Mouse (Mus musculus) limb, embryonic 11.5 days (tissue): ENCODE results near the gene Gm10974. TPM values are rescaled to one million over a fixed set of nuclear protein-coding genes. Genes with fewer than 3 reads are reported as not detected.

Source experiments
- ATAC-seq: fragments of 200-750 bp; cut with Nextera tagmentation; 2 replicates; pipeline ENCODE4 v1.8.0; 2017; ENCODE audit warnings: low read depth; ENCODE audit not compliant: insufficient number of reproducible peaks, low FRiP score, low TSS enrichment
- DNase-seq: peaks from one replicate; pipeline ENCODE4 v3.0.0-alpha.2; 2015; ENCODE audit warnings: low spot score
- H3K27ac ChIP-seq: fragments of 300-500 bp; sonication (generic); replicated peaks from 2 replicates; pipeline ENCODE4 v1.5.1; 2014; ENCODE audit warnings: low read depth, mild to moderate bottlenecking, low read length
- H3K27me3 ChIP-seq: fragments of 300-500 bp; sonication (generic); 2 replicates; pipeline ENCODE4 v1.6.1; 2014; ENCODE audit warnings: mild to moderate bottlenecking, low read length, mixed read lengths; ENCODE audit not compliant: control insufficient read depth, insufficient read depth
- H3K36me3 ChIP-seq: fragments of 300-500 bp; sonication (generic); 2 replicates; pipeline ENCODE4 v1.6.1; 2014; ENCODE audit warnings: mild to moderate bottlenecking, low read length, moderate library complexity, mixed read lengths; ENCODE audit not compliant: control insufficient read depth, insufficient read depth
- H3K4me1 ChIP-seq: fragments of 300-500 bp; sonication (generic); 2 replicates; pipeline ENCODE4 v1.6.1; 2014; ENCODE audit warnings: low read length, mixed read lengths; ENCODE audit not compliant: control insufficient read depth, insufficient read depth
- H3K4me2 ChIP-seq: fragments of 300-500 bp; sonication (generic); 2 replicates; pipeline ENCODE4 v1.6.1; 2014; ENCODE audit warnings: low read depth, mild to moderate bottlenecking, moderate library complexity; ENCODE audit not compliant: severe bottlenecking
- H3K4me3 ChIP-seq: fragments of 300-500 bp; sonication (generic); 2 replicates; pipeline ENCODE4 v1.5.1; 2014; ENCODE audit warnings: low read depth, low read length
- H3K9ac ChIP-seq: fragments of 300-500 bp; sonication (generic); 2 replicates; pipeline ENCODE4 v1.6.1; 2014; ENCODE audit warnings: mild to moderate bottlenecking, low read length
- H3K9me3 ChIP-seq: fragments of 300-500 bp; sonication (generic); 2 replicates; pipeline ENCODE4 v1.6.1; 2016; ENCODE audit warnings: low read length; ENCODE audit not compliant: control insufficient read depth
- WGBS: fragments of 180-500 bp; shearing (Covaris S2); extraction: QIAGEN DNeasy Blood & Tissue Kit; methylation state at CpG from one replicate; pipeline ENCODE4 v1.1.7; 2014; 5-methylcytosine and 5-hydroxymethylcytosine counted together
- polyA plus RNA-seq: library from polyadenylated mRNA; unstranded; fragments of >200 nt; fragmentation: Nextera tagmentation; extraction: Ambion mirVana; gene quantifications from 2 replicates; pipeline ENCODE4 v1.2.1, GENCODE M21; 2014

Gm10974 gene
- polyA plus RNA-seq, 1 experiment from 2014 or later = not detected

DNA sequence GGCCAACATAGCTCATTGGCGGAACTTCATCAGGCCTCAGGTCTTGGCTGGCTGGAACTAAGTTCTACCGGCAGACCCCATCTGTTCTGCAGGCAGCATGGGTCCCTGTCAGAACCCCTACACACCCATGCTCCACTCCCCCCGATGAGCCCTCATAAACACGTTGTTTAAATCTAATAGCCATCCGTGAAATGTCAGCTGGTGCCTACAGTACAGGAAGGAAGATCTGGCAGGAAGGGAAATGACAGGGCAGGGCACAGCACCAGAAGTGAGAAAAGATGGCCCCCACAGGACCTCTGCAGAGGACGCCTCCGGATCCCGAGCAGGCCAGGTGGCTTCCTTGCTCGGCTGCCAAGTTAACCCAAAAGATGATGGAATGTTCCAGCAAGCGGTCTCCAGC is 38.4 kb downstream of the Gm10974 start:
- no peak for ATAC-seq
- DNase-seq = no peak
- 0 out of 2 replicates have a peak, but pooled peaks cover 8% of the 10 kb centered on the region for H3K4me1 ChIP-seq

DNA sequence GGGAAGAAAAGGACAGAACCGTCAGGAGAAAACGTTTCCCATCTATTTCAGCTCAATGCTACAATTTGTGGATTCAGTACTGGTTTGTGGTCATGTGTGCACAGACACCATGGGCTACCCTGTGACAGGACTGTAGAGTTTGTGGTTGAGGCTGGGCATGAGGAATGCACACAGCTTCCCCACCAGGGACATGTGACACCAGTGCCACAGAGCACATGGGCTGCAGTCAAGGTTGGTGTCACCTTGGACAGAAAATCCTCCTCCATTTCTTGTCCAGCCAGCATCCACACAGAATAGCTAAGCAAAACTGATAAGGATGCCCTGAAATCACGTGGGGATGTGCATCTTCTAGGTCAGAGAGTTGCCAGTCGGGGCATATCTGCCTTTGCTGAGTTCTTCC is 39.1 kb downstream of the Gm10974 start:
- Histone ChIP-seq H3K27ac (no peak overlapping the region), H3K9ac (no peak overlapping the region), H3K4me1 (0 out of 2 replicates have a peak, but pooled peaks cover 8% of the 10 kb centered on the region), H3K9me3 (no peaks in the 10 kb centered on the region), H3K27me3 (no peaks in the 10 kb centered on the region), H3K4me3 (no peak overlapping the region), H3K4me2 (no peak overlapping the region), H3K36me3 (no peaks in the 10 kb centered on the region)
- no peak for DNase-seq
- WGBS = 83% methylated on average over 4 of the region's 4 CpGs
- no peak for ATAC-seq

More for the DNA sequence above, 38.4 kb downstream of the Gm10974 start:
- H3K9me3 ChIP-seq = no peaks in the 10 kb centered on the region
- no peak overlapping the region for H3K4me2 ChIP-seq
- H3K4me3 ChIP-seq = no peak overlapping the region
- H3K27me3 ChIP-seq = no peaks in the 10 kb centered on the region
- H3K9ac ChIP-seq = no peak overlapping the region
- H3K36me3 ChIP-seq = no peaks in the 10 kb centered on the region
- H3K27ac ChIP-seq = no peak overlapping the region
- 49% methylated on average over 10 of the region's 10 CpGs for WGBS

GRCm38 (mm10) chr7:66405541-66405940 is 39.8 kb downstream of the Gm10974 start:
- H3K27ac ChIP-seq = no peak overlapping the region
- WGBS = 72% methylated on average over 11 of the region's 11 CpGs
- ATAC-seq = no peak

GRCm38 (mm10) chr7:66405951-66406721 is 40.4 kb downstream of the Gm10974 start:
- H3K27me3 ChIP-seq = no peaks in the 10 kb centered on the region
- 0 out of 2 replicates have a peak, but pooled peaks cover 4% of the 10 kb centered on the region for H3K4me1 ChIP-seq
- H3K4me2 ChIP-seq = no peak overlapping the region
- WGBS = 40% methylated on average over 13 of the region's 13 CpGs
- no peaks in the 10 kb centered on the region for H3K36me3 ChIP-seq
- ATAC-seq = no peak
- no peak overlapping the region for H3K9ac ChIP-seq
- H3K4me3 ChIP-seq = no peak overlapping the region
- H3K9me3 ChIP-seq = no peaks in the 10 kb centered on the region
- DNase-seq = no peak
- H3K27ac ChIP-seq = no peak overlapping the region

More at GRCm38 (mm10) chr7:66405541-66405940, 39.8 kb downstream of the Gm10974 start:
- Histone ChIP-seq H3K36me3 (no peaks in the 10 kb centered on the region), H3K9me3 (no peaks in the 10 kb centered on the region), H3K9ac (no peak overlapping the region), H3K4me2 (no peak overlapping the region), H3K4me3 (no peak overlapping the region), H3K27me3 (no peaks in the 10 kb centered on the region), H3K4me1 (0 out of 2 replicates have a peak, but pooled peaks cover 4% of the 10 kb centered on the region)
- no peak for DNase-seq

DNA sequence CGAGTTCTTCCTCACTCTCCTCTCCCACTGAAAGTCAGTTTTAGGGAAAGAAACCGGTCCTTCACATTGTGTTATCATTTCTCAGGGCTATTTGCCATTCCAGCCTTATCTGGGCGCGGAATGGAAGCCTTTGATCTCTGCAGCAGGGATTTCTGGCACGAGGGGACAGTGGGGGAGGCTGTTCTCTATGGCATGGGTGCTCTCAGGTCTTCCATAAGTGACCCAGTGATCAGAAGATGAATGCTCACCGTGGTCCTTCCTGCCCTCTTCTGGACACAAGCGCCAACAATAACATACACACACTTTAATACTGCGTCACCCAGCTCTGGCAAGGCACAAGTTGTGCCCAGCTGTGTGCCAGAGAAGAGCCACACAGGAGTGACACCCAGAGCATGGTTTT is 41.3 kb downstream of the Gm10974 start:
- Histone ChIP-seq H3K36me3 (no peaks in the 10 kb centered on the region), H3K4me2 (no peak overlapping the region), H3K4me1 (0 out of 2 replicates have a peak, but pooled peaks cover 4% of the 10 kb centered on the region), H3K9ac (no peak overlapping the region), H3K4me3 (no peak overlapping the region), H3K27ac (no peak overlapping the region), H3K27me3 (no peaks in the 10 kb centered on the region), H3K9me3 (no peaks in the 10 kb centered on the region)
- 57% methylated on average over 8 of the region's 8 CpGs for WGBS
- no peak for ATAC-seq
- no peak for DNase-seq

DNA sequence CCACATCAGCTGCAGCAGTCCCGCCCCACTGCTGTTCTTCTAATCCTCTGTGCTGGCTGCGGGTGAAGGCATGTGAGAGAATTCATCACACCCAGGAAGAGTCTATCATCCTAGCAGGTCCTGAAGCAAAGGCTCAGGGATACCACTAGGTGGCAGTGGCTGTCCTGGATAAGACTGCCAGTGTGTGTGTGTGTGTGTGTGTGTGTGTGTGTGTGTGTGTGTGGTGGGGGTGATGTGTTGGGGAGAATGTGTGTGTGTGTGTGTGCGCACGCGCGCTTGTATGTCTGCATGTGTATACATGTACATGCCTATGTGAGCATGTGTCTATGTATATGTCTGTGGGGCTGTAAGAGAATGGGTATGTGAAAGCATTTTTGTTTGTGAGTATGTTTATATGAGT is 43.7 kb downstream of the Gm10974 start:
- Histone ChIP-seq H3K36me3 (no peaks in the 10 kb centered on the region), H3K4me1 (0 out of 2 replicates have a peak, but pooled peaks cover under 1% of the 10 kb centered on the region), H3K27me3 (no peaks in the 10 kb centered on the region), H3K4me3 (no peak overlapping the region), H3K9me3 (no peaks in the 10 kb centered on the region), H3K9ac (no peak overlapping the region), H3K4me2 (no peak overlapping the region), H3K27ac (no peak overlapping the region)
- no peak for ATAC-seq
- no peak for DNase-seq
- WGBS = 69% methylated on average over 6 of the region's 6 CpGs

DNA sequence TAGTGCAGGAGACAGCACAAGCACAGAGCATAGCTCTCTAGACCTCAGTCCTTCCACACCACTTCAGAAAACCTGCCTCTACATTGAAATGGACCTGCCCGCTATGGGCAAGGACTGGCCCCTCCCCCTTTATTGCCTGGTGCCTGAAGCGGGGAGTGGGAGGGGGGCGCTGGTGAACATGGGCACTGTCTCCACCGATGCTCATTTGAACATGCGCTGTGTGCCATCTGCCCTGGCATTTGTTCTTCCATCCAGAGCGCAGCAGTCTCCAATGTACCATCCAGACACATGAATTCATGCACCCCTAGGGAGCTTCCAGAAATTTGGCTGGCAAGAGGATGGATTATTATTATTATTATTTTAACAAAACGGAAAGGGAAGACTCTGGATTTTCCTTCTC is 47.4 kb downstream of the Gm10974 start:
- H3K4me1 ChIP-seq = no peaks in the 10 kb centered on the region
- no peaks in the 10 kb centered on the region for H3K27me3 ChIP-seq
- H3K27ac ChIP-seq = no peak overlapping the region
- no peak overlapping the region for H3K4me2 ChIP-seq
- DNase-seq = no peak
- no peak overlapping the region for H3K4me3 ChIP-seq
- H3K9ac ChIP-seq = no peak overlapping the region
- no peaks in the 10 kb centered on the region for H3K9me3 ChIP-seq
- ATAC-seq = no peak
- no peaks in the 10 kb centered on the region for H3K36me3 ChIP-seq
- 74% methylated on average over 7 of the region's 7 CpGs for WGBS

DNA sequence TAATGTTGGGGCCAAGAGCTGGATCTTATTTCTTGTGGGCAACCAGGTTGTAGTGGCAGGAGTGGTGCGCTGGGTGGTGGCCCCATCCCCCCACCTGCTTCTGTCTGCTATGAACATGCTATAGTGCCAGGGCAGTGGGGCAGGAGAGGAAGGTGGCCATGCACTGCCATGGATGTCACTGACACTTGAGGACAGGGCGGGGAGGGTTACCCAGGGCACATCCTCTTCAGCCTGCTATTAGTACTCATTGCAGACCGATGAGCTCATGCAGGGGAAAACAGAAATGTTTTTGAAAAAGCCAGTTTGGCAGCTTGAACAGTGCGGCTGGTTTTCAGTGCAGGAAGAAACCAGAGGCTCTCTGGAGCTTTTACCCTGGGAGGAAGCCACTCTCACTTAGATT is 51.1 kb downstream of the Gm10974 start:
- Histone ChIP-seq H3K4me3 (no peak overlapping the region), H3K9ac (no peak overlapping the region), H3K4me2 (no peak overlapping the region), H3K4me1 (no peaks in the 10 kb centered on the region), H3K27me3 (no peaks in the 10 kb centered on the region), H3K9me3 (no peaks in the 10 kb centered on the region), H3K27ac (no peak overlapping the region), H3K36me3 (no peaks in the 10 kb centered on the region)
- WGBS = 88% methylated on average over 4 of the region's 4 CpGs
- ATAC-seq = no peak
- no peak for DNase-seq
